Mouse (Mus musculus): ENCODE measurements around the gene Snrpd3. TPM values are rescaled to one million over a fixed set of nuclear protein-coding genes. Genes with fewer than 3 reads are reported as not detected.
A peak's percentile ranks its signal among the peaks of the same experiment; 100 is the strongest.
"Not testable (repeated sequence)": the region's sequence is repeated elsewhere in the genome, so short reads cannot be mapped to it uniquely, and the experiment has no call there.

The Snrpd3 gene
- total RNA-seq, 2 experiments from 2014 or later = 86.1 to 87.1 TPM

GRCm38 (mm10) chr10:75564687-75565265, 47.4 kb downstream of the Snrpd3 start:
- DNase-seq (ENCODE audit: low spot score in 2 of 2) = no peak

DNA sequence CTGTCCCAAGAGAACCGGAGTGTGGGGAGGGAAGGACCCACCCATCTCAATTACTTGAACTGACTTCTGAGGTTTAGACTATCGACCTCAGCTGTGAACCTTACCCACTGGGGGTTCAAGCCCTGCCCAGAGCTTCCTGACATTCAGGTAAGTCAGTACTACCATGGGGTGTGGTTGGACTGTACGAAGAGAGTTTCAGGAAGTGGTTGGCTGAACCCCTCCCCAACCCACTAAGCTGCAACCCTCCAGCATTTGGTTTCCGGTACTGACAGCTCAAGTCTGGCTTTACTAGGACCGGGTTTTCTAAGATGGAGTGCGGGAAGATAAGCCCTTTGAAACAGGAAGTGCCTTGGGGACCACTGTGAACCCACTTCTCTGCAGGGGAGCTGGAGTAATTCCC, 48.1 kb downstream of the Snrpd3 start:
- no peak for DNase-seq (ENCODE audit: low spot score in 2 of 2)

GRCm38 (mm10) chr10:75565906-75566305, 48.6 kb downstream of the Snrpd3 start:
- DNase-seq (ENCODE audit: low spot score in 2 of 2) = no peak

- no peak for DNase-seq (ENCODE audit: low spot score in 2 of 2)
Observed at GRCm38 (mm10) chr10:75566321-75566720, 49.0 kb downstream of the Snrpd3 start.

DNA sequence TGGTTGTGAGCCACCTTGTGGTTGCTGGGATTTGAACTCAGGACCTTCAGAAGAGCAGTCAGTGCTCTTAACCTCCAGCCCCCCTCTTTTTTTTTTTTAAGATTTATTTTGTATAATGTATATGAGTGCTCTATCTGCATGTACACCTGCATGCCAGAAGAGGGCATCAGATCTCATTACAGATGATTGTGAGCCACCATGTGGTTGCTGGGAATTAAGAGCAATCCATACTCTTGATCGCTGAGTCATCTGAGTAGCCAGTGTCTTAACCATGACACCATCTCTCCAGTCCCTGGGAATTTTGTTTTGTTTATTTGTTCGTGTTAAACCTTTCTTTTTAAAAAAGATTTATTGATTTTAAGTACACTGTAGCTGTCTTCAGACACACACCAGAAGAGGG, 49.4 kb downstream of the Snrpd3 start:
- not testable (repeated sequence) for DNase-seq (ENCODE audit: low spot score in 2 of 2)

- no peak for DNase-seq (ENCODE audit: low spot score in 2 of 2)
Observed at GRCm38 (mm10) chr10:75568029-75568428, 50.7 kb downstream of the Snrpd3 start.

DNA sequence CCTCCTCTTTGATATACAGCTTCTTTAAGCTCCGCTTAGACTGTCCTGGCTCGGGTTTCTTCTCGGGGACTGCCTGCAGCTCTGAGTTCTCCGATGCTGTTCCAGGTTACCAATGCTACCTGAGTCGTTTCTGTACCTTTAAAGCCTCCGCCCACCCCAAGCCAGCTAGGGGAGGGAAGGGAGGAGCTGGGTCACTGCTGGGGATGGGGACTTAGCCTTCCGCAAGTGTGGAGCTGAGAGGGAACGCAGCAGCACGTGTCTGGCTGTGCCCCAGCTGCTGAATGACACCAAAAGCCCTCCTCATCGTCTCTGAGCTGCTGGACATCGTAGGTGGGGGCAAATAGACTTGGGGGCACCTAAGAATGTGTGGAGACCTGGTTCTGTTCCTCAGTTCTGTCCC, 51.1 kb downstream of the Snrpd3 start:
- DNase-seq (ENCODE audit: low spot score in 2 of 2) = no peak

GRCm38 (mm10) chr10:75568851-75569250, 51.5 kb downstream of the Snrpd3 start:
- DNase-seq (ENCODE audit: low spot score in 2 of 2) = no peak

GRCm38 (mm10) chr10:75570981-75571657, 53.8 kb downstream of the Snrpd3 start:
- DNase-seq (ENCODE audit: low spot score in 2 of 2) = no peak

- DNase-seq (ENCODE audit: low spot score in 2 of 2) = no peak
Observed at GRCm38 (mm10) chr10:75571937-75572336, 54.6 kb downstream of the Snrpd3 start.

- DNase-seq (ENCODE audit: low spot score in 2 of 2) = no peak
Observed at GRCm38 (mm10) chr10:75573181-75573580, 55.8 kb downstream of the Snrpd3 start.

GRCm38 (mm10) chr10:75573965-75574364, 56.6 kb downstream of the Snrpd3 start:
- no peak for DNase-seq (ENCODE audit: low spot score in 2 of 2)

- DNase-seq (ENCODE audit: low spot score in 2 of 2) = no peak
Observed at GRCm38 (mm10) chr10:75579129-75579528, 61.8 kb downstream of the Snrpd3 start.

DNA sequence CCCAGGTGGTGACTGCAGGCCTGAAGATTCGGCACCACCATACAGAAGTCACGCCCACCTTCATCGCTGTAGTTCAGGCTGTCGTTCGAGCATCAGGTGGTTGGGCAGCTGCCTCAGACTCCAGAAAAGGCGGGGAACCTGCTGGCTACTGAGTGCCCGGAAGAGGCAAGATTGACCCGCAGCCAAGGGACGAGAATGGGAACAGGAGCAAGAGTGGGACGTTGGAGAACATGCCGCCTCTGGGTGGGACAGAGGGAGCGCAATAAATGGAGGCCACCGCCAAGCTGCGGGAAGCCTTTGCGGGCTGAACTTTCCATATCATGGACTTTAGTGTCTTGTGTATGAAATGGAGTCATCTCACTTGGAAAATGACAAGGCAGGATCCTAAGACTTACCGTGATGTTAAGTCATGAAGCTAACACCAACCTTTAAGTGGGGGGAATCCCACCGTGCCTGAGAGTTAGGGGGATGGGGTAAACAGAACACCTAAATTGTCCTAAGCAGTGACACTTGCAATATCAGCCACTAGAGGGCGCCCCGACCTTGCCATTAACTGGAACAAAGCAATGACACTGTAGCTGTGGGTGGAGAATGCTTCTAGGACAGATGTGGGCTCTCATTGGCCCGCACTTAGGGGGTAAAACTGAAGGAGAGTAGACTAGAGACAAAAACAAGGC, 68.7 kb downstream of the Snrpd3 start:
- DNase-seq (ENCODE audit: low spot score in 2 of 2) = peak; percentile 86 to 91

- no peak for DNase-seq (ENCODE audit: low spot score in 2 of 2)
Observed at GRCm38 (mm10) chr10:75586553-75586879, 69.2 kb downstream of the Snrpd3 start.

Other genes with a start within 250 kb of the Snrpd3 start
- gene Adora2a, start 200.7 kb upstream of the Snrpd3 start, total RNA-seq (2021) = 1 to 10 TPM; 1.8 to 4.3 TPM
- gene Upb1, start 116.4 kb upstream of the Snrpd3 start, total RNA-seq (2021) = 1 to 10 TPM; 1.1 to 1.5 TPM
- 10 to 100 TPM; 28.7 to 39.0 TPM for gene Gucd1, start 421 bp downstream of the Snrpd3 start, total RNA-seq (2021)
- under 1 TPM; 0.32 to 0.40 TPM for gene Lrrc75b, start 42.8 kb downstream of the Snrpd3 start, total RNA-seq (2021)
- gene Ggt1, start 44.1 kb downstream of the Snrpd3 start, total RNA-seq (2021) = 1 to 10 TPM in 1 of 2 experiments, not detected in 1; 1.2 TPM
- gene Ggt5, start 71.8 kb downstream of the Snrpd3 start, total RNA-seq (2021) = 1 to 10 TPM; 3.7 to 5.2 TPM
- gene Susd2, start 126.5 kb downstream of the Snrpd3 start, total RNA-seq (2021) = 10 to 100 TPM; 10.4 to 10.7 TPM
- gene Cabin1, start 246.8 kb downstream of the Snrpd3 start, total RNA-seq (2021) = 10 to 100 TPM; 25.8 to 32.3 TPM